Mouse (Mus musculus): ENCODE data around the gene Sycn. TPM values are rescaled to one million over a fixed set of nuclear protein-coding genes. Genes with fewer than 3 reads are reported as not detected.
A peak's percentile ranks its signal among the peaks of the same experiment; 100 is the strongest.

The Sycn gene
- polyA plus RNA-seq, 1 experiment from 2014 or later = 1.3 TPM

GRCm38 (mm10) chr7:28570982-28571682, 30.4 kb downstream of the Sycn start:
- Histone ChIP-seq H3K4me2 (ENCODE audit: low read depth, low read length) (no peak overlapping the region), H3K27ac (ENCODE audit: low read depth) (no peak overlapping the region), H3K4me3 (ENCODE audit: low read depth, low read length) (no peak overlapping the region), H3K27me3 (ENCODE audit: insufficient read depth, low read length) (no peaks in the 10 kb centered on the region), H3K9me3 (ENCODE audit: low read length) (no peaks in the 10 kb centered on the region), H3K9ac (replicated peaks) (no peak overlapping the region), H3K36me3 (replicated peaks; ENCODE audit: insufficient read depth, low read length) (peaks cover 19% of the 10 kb centered on the region), H3K4me1 (ENCODE audit: insufficient read depth) (peaks cover 42% of the 10 kb centered on the region)
- 47% methylated on average over 5 of the region's 5 CpGs for WGBS (ENCODE audit: insufficient replicate concordance)
- DNase-seq = no peak
- ATAC-seq = no peak
- no peak for TF ChIP-seq CTCF (IDR thresholded peaks at IDR 0.05; ENCODE audit: low read depth)
- TF ChIP-seq EP300 (IDR thresholded peaks at IDR 0.05; ENCODE audit: low read depth) = no peak

GRCm38 (mm10) chr7:28572689-28573088, 32.0 kb downstream of the Sycn start:
- TF ChIP-seq CTCF (IDR thresholded peaks at IDR 0.05; ENCODE audit: low read depth) = no peak
- no peak for TF ChIP-seq EP300 (IDR thresholded peaks at IDR 0.05; ENCODE audit: low read depth)
- DNase-seq (no peak), ATAC-seq (no peak)
- H3K4me3 ChIP-seq (ENCODE audit: low read depth, low read length) = no peak overlapping the region
- no peak overlapping the region for H3K4me2 ChIP-seq (ENCODE audit: low read depth, low read length)
- 72% methylated on average over 5 of the region's 5 CpGs for WGBS (ENCODE audit: insufficient replicate concordance)
- H3K4me1 ChIP-seq (ENCODE audit: insufficient read depth) = peaks cover 56% of the 10 kb centered on the region
- peaks cover 5% of the 10 kb centered on the region for H3K36me3 ChIP-seq (replicated peaks; ENCODE audit: insufficient read depth, low read length)
- H3K27ac ChIP-seq (ENCODE audit: low read depth) = no peak overlapping the region
- H3K27me3 ChIP-seq (ENCODE audit: insufficient read depth, low read length) = no peaks in the 10 kb centered on the region
- H3K9ac ChIP-seq (replicated peaks) = no peak overlapping the region
- no peaks in the 10 kb centered on the region for H3K9me3 ChIP-seq (ENCODE audit: low read length)

GRCm38 (mm10) chr7:28573236-28573635, 32.6 kb downstream of the Sycn start:
- Histone ChIP-seq H3K9me3 (ENCODE audit: low read length) (no peaks in the 10 kb centered on the region), H3K9ac (replicated peaks) (no peak overlapping the region; the same call in 1 of the 2 replicates), H3K4me2 (ENCODE audit: low read depth, low read length) (no peak overlapping the region), H3K27ac (ENCODE audit: low read depth) (no peak overlapping the region), H3K4me1 (ENCODE audit: insufficient read depth) (peaks cover 61% of the 10 kb centered on the region), H3K36me3 (replicated peaks; ENCODE audit: insufficient read depth, low read length) (0 out of 2 replicates have a peak, but pooled peaks cover 2% of the 10 kb centered on the region), H3K4me3 (ENCODE audit: low read depth, low read length) (no peak overlapping the region), H3K27me3 (ENCODE audit: insufficient read depth, low read length) (no peaks in the 10 kb centered on the region)
- ATAC-seq (no peak), DNase-seq (no peak)
- WGBS (ENCODE audit: insufficient replicate concordance) = 94% methylated on average over 3 of the region's 3 CpGs
- no peak for TF ChIP-seq EP300 (IDR thresholded peaks at IDR 0.05; ENCODE audit: low read depth)
- no peak for TF ChIP-seq CTCF (IDR thresholded peaks at IDR 0.05; ENCODE audit: low read depth)

- Histone ChIP-seq H3K9ac (replicated peaks) (no peak overlapping the region), H3K4me1 (ENCODE audit: insufficient read depth) (peaks cover 79% of the 10 kb centered on the region), H3K36me3 (replicated peaks; ENCODE audit: insufficient read depth, low read length) (no peaks in the 10 kb centered on the region), H3K4me2 (ENCODE audit: low read depth, low read length) (no peak overlapping the region), H3K27me3 (ENCODE audit: insufficient read depth, low read length) (no peaks in the 10 kb centered on the region), H3K9me3 (ENCODE audit: low read length) (no peaks in the 10 kb centered on the region), H3K27ac (ENCODE audit: low read depth) (no peak overlapping the region), H3K4me3 (ENCODE audit: low read depth, low read length) (no peak overlapping the region)
- ATAC-seq (peak; percentile 47), DNase-seq (no peak)
- 59% methylated on average over 11 of the region's 11 CpGs for WGBS (ENCODE audit: insufficient replicate concordance)
- TF ChIP-seq CTCF (IDR thresholded peaks at IDR 0.05; ENCODE audit: low read depth) (no peak), EP300 (IDR thresholded peaks at IDR 0.05; ENCODE audit: low read depth) (peak; percentile 77)
Observed at GRCm38 (mm10) chr7:28575597-28575996, 34.9 kb downstream of the Sycn start.

GRCm38 (mm10) chr7:28576271-28576914, 35.7 kb downstream of the Sycn start:
- H3K4me2 ChIP-seq (ENCODE audit: low read depth, low read length) = peak overlapping the region; percentile 40
- TF ChIP-seq EP300 (IDR thresholded peaks at IDR 0.05; ENCODE audit: low read depth) (no peak), CTCF (IDR thresholded peaks at IDR 0.05; ENCODE audit: low read depth) (no peak)
- WGBS (ENCODE audit: insufficient replicate concordance) = 66% methylated on average over 5 of the region's 5 CpGs
- no peaks in the 10 kb centered on the region for H3K36me3 ChIP-seq (replicated peaks; ENCODE audit: insufficient read depth, low read length)
- no peaks in the 10 kb centered on the region for H3K27me3 ChIP-seq (ENCODE audit: insufficient read depth, low read length)
- H3K9me3 ChIP-seq (ENCODE audit: low read length) = no peaks in the 10 kb centered on the region
- H3K9ac ChIP-seq (replicated peaks) = peak overlapping the region; percentile 16; the same call in 1 of the 2 replicates
- ATAC-seq (peak; percentile 64), DNase-seq (no peak)
- peaks cover 77% of the 10 kb centered on the region for H3K4me1 ChIP-seq (ENCODE audit: insufficient read depth)
- H3K4me3 ChIP-seq (ENCODE audit: low read depth, low read length) = no peak overlapping the region
- no peak overlapping the region for H3K27ac ChIP-seq (ENCODE audit: low read depth)

GRCm38 (mm10) chr7:28577826-28578542, 37.3 kb downstream of the Sycn start:
- H3K36me3 ChIP-seq (replicated peaks; ENCODE audit: insufficient read depth, low read length) = peaks cover under 1% of the 10 kb centered on the region; the same call in 1 of the 2 replicates
- H3K9me3 ChIP-seq (ENCODE audit: low read length) = no peaks in the 10 kb centered on the region
- WGBS (ENCODE audit: insufficient replicate concordance) = 79% methylated on average over 9 of the region's 9 CpGs
- no peak overlapping the region for H3K4me2 ChIP-seq (ENCODE audit: low read depth, low read length)
- peaks cover 80% of the 10 kb centered on the region for H3K4me1 ChIP-seq (ENCODE audit: insufficient read depth)
- H3K27ac ChIP-seq (ENCODE audit: low read depth) = no peak overlapping the region
- TF ChIP-seq EP300 (IDR thresholded peaks at IDR 0.05; ENCODE audit: low read depth) = no peak
- TF ChIP-seq CTCF (IDR thresholded peaks at IDR 0.05; ENCODE audit: low read depth) = no peak
- ATAC-seq (no peak), DNase-seq (no peak)
- H3K4me3 ChIP-seq (ENCODE audit: low read depth, low read length) = no peak overlapping the region
- H3K9ac ChIP-seq (replicated peaks) = no peak overlapping the region
- no peaks in the 10 kb centered on the region for H3K27me3 ChIP-seq (ENCODE audit: insufficient read depth, low read length)

Measured in liver, postnatal 0 days (tissue).